Mouse (Mus musculus) liver, embryonic 12.5 days (tissue): ENCODE data around the gene Mturn. TPM values are rescaled to one million over a fixed set of nuclear protein-coding genes. Genes with fewer than 3 reads are reported as not detected.

Experiments
- ATAC-seq: fragments of 200-750 bp; cut with Nextera tagmentation; 2 replicates; pipeline ENCODE4 v1.8.0; 2017; ENCODE audit warnings: moderate number of reproducible peaks, mild to moderate bottlenecking, moderate library complexity
- H3K27ac ChIP-seq: fragments of 300-500 bp; sonication (generic); 2 replicates; pipeline ENCODE4 v1.5.1; 2016; ENCODE audit warnings: mild to moderate bottlenecking
- H3K27me3 ChIP-seq: fragments of 300-500 bp; sonication (generic); replicated peaks from 2 replicates; pipeline ENCODE4 v1.6.1; 2016; ENCODE audit warnings: mild to moderate bottlenecking, moderate library complexity
- H3K36me3 ChIP-seq: fragments of 300-500 bp; sonication (generic); 2 replicates; pipeline ENCODE4 v1.6.1; 2016; ENCODE audit warnings: mild to moderate bottlenecking, moderate library complexity
- H3K4me1 ChIP-seq: fragments of 300-500 bp; sonication (generic); 2 replicates; pipeline ENCODE4 v1.6.1; 2016
- H3K4me2 ChIP-seq: fragments of 300-500 bp; sonication (generic); 2 replicates; pipeline ENCODE4 v1.6.1; 2016; ENCODE audit warnings: mild to moderate bottlenecking, moderate library complexity
- H3K4me3 ChIP-seq: fragments of 300-500 bp; sonication (generic); 2 replicates; pipeline ENCODE4 v1.5.1; 2016; ENCODE audit warnings: mild to moderate bottlenecking, moderate library complexity
- H3K9ac ChIP-seq: fragments of 300-500 bp; sonication (generic); 2 replicates; pipeline ENCODE4 v1.6.1; 2016; ENCODE audit warnings: mild to moderate bottlenecking, moderate library complexity
- H3K9me3 ChIP-seq: fragments of 300-500 bp; sonication (generic); replicated peaks from 2 replicates; pipeline ENCODE4 v1.6.1; 2016; ENCODE audit warnings: mild to moderate bottlenecking, moderate library complexity
- WGBS: fragments of 180-500 bp; shearing (Covaris S2); methylation state at CpG from one replicate; pipeline ENCODE4 v1.1.7; 2016; ENCODE audit not compliant: insufficient replicate concordance; 5-methylcytosine and 5-hydroxymethylcytosine counted together
- polyA plus RNA-seq: library from polyadenylated mRNA; unstranded; fragments of >200 nt; fragmentation: Nextera tagmentation; extraction: Ambion mirVana; gene quantifications from 2 replicates; pipeline ENCODE4 v1.2.1, GENCODE M21; 2016

The Mturn gene
- polyA plus RNA-seq, 1 experiment from 2014 or later: 0.72 TPM

DNA sequence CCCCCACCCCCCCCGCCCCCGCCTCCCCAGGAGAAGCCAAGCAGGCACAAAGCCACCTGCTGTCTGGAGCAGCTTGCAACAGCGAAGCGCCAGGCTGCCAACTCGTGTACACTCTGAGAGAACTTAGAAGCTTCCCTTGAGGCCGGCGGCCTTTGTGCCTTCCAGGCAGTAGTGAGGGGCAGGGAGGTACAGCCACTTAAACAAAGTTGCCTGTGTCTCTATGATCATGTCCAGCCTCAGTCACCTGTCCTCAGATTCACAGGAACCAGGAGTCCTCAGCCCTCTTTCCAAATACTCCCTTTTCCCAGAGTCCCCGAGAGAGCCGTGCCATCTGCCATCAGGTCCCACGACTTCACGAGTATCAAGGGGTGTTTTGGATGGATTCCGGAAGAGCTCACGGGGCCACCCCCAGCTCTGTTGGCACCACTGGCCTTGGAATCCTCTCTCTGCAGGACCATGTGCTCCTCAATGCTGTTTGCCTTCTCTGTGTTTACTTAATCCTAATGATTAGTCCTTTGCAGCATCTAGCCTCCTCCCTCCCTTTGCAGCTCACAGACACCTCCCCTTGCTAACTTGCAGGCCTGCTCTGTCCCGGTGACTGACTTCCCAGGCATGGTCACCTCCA is 38.4 kb downstream of the Mturn start:
- no peak; the same call in 1 of the 2 replicates for ATAC-seq
- WGBS: 37% methylated on average over 14 of the region's 14 CpGs

DNA sequence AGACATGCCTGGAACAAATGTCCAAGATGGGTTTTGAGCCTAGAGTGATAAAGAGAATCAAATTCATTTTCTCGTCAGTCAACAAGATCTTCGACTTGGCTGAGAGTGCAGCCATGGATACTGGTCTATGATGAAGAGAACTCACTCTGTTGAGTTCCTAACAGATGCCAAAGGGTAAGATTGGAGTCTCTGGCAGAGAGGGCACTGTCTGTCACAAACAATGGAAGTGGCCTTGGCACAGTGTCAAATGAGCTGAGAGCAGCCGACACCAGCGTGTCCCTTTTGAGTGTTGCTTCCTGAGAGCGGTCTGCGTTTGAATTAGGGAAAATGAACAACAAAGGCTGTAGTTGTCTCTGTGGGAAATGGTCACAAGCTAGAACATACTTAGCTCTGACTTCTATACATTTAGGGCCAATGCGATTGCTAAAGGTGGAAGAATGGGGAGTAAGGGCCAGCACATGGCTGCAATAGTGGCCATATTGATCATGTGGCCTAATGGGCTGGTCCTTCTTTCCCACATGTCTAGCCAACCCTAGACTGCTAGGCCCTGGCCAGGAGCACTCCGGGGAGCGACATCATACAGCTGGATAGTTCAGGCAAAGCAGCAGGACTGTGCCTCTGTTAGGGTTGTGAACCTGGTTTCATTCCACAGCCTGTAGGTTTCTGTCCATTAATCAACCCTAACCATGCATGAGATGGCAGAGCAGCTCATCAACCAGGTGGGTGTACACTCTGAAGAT is 39.3 kb downstream of the Mturn start:
- 81% methylated on average over 9 of the region's 9 CpGs for WGBS

More for the DNA sequence above, 38.4 kb downstream of the Mturn start:
- H3K4me3 ChIP-seq: no peak overlapping the region
- H3K4me2 ChIP-seq: peak overlapping the region; percentile 24; the same call in 1 of the 2 replicates
- H3K4me1 ChIP-seq: peaks cover 23% of the 10 kb centered on the region
- peak overlapping the region; percentile 43; the same call in 1 of the 2 replicates for H3K27ac ChIP-seq
- H3K27me3 ChIP-seq: no peaks in the 10 kb centered on the region
- no peaks in the 10 kb centered on the region for H3K36me3 ChIP-seq
- no peaks in the 10 kb centered on the region for H3K9me3 ChIP-seq
- no peak overlapping the region for H3K9ac ChIP-seq

DNA sequence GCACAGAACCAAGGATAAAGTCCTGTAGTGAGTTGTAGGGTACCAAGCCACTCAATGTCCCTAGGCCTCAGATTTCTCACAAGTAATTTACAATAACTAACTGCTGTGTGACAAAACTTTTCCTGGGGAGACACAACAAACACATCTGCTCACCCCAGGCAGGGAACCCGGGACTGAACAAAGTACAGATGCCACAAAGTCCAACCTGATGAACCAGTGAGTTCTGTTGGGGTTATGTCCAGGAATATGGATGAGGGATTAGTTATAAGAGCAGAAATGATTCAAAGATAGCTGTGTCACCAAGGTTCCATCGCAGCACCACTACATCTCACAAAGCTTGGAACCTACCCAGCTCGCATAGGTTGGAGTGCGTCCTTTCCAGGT is 39.8 kb downstream of the Mturn start:
- Histone ChIP-seq H3K9me3 (no peaks in the 10 kb centered on the region), H3K4me3 (no peak overlapping the region), H3K27ac (no peak overlapping the region), H3K9ac (no peak overlapping the region), H3K36me3 (no peaks in the 10 kb centered on the region), H3K27me3 (no peaks in the 10 kb centered on the region), H3K4me1 (peaks cover 20% of the 10 kb centered on the region), H3K4me2 (no peak overlapping the region)
- WGBS: 74% methylated on average over 4 of the region's 4 CpGs
- ATAC-seq: no peak

More for the DNA sequence above, 39.3 kb downstream of the Mturn start:
- Histone ChIP-seq H3K9ac (no peak overlapping the region), H3K27ac (no peak overlapping the region), H3K36me3 (no peaks in the 10 kb centered on the region), H3K4me3 (no peak overlapping the region), H3K9me3 (no peaks in the 10 kb centered on the region), H3K27me3 (no peaks in the 10 kb centered on the region), H3K4me1 (peaks cover 21% of the 10 kb centered on the region), H3K4me2 (no peak overlapping the region)
- ATAC-seq: no peak

DNA sequence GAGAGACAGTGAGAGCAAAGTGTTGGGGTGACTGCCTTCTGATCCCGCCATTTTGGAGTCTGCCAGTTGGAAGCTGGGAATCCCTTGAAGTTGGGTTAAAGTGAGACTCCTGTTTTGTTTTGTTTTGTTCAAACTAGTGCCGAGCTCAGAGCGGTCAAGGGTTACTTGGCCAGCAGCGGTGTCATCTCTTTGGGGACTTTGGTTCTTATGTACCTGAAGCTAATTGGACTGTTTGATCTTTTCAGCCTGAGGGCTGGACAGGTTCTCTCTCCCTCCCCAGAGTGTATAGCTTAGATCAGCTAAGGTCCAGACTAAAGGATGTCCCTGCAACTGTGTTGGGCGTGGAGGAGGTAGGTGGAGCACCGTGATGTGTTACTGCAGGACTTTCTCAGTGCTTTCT is 44.9 kb downstream of the Mturn start:
- ATAC-seq: no peak
- Histone ChIP-seq H3K4me1 (no peaks in the 10 kb centered on the region), H3K4me3 (no peak overlapping the region), H3K9me3 (no peaks in the 10 kb centered on the region), H3K27me3 (no peaks in the 10 kb centered on the region), H3K27ac (no peak overlapping the region), H3K36me3 (no peaks in the 10 kb centered on the region), H3K9ac (no peak overlapping the region), H3K4me2 (no peak overlapping the region)
- WGBS: 70% methylated on average over 6 of the region's 6 CpGs

DNA sequence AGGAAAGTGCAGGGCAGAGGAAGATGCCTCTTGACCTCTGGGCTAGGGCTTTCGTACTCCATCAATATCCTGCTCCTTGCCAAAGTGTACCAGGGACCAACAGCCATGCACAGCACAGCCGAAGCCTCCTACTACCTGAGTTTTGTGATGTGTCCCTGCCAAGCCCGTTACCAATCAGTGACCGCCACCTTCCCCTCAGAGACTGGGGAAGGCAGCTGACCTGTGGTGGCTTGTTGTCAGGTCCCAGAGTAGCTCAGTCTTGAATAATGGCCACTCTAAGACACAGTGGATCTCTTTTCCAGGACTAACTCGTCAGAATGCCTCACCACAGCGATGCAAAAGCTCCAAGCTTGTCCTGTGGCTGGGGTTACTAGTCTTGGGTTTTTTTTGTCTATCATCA is 45.4 kb downstream of the Mturn start:
- H3K4me3 ChIP-seq: no peak overlapping the region
- WGBS: 69% methylated on average over 6 of the region's 6 CpGs
- no peak overlapping the region for H3K27ac ChIP-seq
- no peak overlapping the region for H3K9ac ChIP-seq
- no peaks in the 10 kb centered on the region for H3K27me3 ChIP-seq
- H3K4me1 ChIP-seq: no peaks in the 10 kb centered on the region
- H3K4me2 ChIP-seq: no peak overlapping the region
- ATAC-seq: no peak
- H3K9me3 ChIP-seq: no peaks in the 10 kb centered on the region
- no peaks in the 10 kb centered on the region for H3K36me3 ChIP-seq

DNA sequence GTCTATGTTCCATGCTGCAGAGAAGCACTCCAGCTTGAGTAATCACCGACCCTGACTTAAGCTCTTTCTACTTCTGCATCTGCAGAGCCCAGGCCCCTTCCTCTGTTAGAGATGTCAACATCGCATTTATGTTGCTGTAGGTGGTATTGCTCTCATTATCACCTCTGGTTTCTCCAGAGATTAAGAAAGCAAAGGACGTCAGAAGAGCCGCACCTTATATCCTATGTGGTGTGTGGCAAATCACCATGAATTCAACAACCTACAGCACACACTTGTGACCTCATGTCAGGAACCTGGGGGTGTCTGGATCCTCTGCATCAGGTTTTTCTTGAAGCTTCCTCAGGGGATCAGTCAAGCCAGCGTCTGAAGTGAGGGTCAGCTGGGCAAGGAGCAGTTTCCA is 46.0 kb downstream of the Mturn start:
- WGBS: 70% methylated on average over 5 of the region's 5 CpGs
- H3K27ac ChIP-seq: no peak overlapping the region
- no peaks in the 10 kb centered on the region for H3K36me3 ChIP-seq
- H3K27me3 ChIP-seq: no peaks in the 10 kb centered on the region
- H3K4me2 ChIP-seq: no peak overlapping the region
- no peak overlapping the region for H3K4me3 ChIP-seq
- H3K4me1 ChIP-seq: no peaks in the 10 kb centered on the region
- no peak overlapping the region for H3K9ac ChIP-seq
- H3K9me3 ChIP-seq: no peaks in the 10 kb centered on the region
- no peak for ATAC-seq

DNA sequence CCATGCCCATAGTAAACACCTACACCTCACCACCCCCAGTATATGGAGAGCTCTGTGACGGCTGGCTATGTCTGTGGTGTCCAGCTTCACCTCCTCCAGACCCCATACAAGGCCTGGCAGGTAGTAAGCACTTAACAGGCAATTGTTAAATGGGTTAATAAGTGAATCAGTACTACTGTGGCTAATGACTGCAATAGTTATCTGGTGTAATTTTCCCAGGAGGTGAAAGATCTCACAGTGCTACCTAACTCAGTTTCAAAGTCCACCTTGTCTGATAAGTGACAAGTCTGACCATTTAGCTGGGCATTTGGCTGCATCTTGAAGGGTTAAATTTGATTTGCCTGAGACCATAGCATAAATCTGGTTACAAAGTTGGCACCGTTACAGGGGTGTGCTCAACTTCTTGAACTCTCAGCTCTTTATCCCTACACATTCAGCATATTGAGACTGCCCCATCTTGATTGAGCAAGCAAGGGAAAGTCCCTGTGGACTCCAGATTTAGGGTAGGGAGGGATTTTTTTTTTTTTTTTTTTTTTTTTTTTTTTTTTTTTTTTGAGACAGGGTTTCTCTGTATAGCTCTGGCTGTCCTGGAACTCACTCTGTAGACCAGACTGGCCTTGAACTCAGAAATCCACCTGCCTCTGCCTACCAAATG is 48.2 kb downstream of the Mturn start:
- H3K36me3 ChIP-seq: no peaks in the 10 kb centered on the region
- H3K27ac ChIP-seq: no peak overlapping the region
- no peaks in the 10 kb centered on the region for H3K9me3 ChIP-seq
- H3K4me2 ChIP-seq: no peak overlapping the region
- WGBS: 72% methylated on average over 2 of the region's 2 CpGs
- H3K4me3 ChIP-seq: no peak overlapping the region
- H3K9ac ChIP-seq: no peak overlapping the region
- H3K4me1 ChIP-seq: no peaks in the 10 kb centered on the region
- peaks cover 9% of the 10 kb centered on the region; the same call in 1 of the 2 replicates for H3K27me3 ChIP-seq
- no peak for ATAC-seq

DNA sequence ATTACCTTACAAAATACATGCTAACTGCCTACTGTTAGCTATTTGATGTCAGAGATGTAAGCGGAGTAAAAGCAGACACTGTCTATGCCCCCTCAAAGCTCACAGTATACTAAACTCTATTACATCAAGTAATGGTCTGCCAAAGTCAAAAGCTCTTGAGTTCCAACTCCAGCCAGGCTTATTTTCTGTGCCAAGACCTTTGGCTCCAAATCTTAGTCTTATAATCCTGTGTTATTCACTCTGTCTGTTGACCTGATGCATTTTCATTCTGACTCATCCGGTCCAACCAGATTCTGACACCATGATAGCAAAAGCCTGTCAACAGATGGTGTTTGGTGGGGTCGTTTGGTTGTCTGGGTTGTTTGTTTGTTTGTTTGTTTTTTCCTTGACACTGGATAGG is 50.3 kb downstream of the Mturn start:
- Histone ChIP-seq H3K27me3 (peaks cover 9% of the 10 kb centered on the region; the same call in 1 of the 2 replicates), H3K9ac (no peak overlapping the region), H3K4me2 (no peak overlapping the region), H3K4me1 (no peaks in the 10 kb centered on the region), H3K4me3 (no peak overlapping the region), H3K36me3 (no peaks in the 10 kb centered on the region), H3K9me3 (no peaks in the 10 kb centered on the region), H3K27ac (no peak overlapping the region)
- 63% methylated on average over 3 of the region's 3 CpGs for WGBS
- no peak for ATAC-seq

DNA sequence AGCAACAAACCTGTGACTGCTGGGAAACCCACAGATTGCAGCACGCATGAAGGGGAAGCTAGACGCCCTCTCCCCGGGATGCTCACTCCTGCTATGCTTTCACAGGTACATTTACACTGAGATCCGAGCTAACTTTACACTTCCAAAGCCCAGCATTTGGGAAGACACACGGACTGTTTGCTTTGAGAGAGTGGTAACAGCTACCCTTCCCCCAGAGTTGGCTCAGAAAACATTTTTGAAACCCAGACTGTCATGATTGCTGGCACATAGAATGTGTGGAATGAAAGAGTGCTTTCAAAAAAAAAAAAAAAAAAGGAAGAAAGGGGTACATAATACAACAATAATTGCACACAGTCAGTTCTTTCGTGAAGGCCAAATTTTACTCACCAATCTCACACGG is 51.3 kb downstream of the Mturn start:
- WGBS: 54% methylated on average over 7 of the region's 7 CpGs
- H3K36me3 ChIP-seq: no peaks in the 10 kb centered on the region
- H3K4me1 ChIP-seq: no peaks in the 10 kb centered on the region
- no peak for ATAC-seq
- peaks cover 9% of the 10 kb centered on the region; the same call in 1 of the 2 replicates for H3K27me3 ChIP-seq
- H3K4me2 ChIP-seq: no peak overlapping the region
- no peak overlapping the region for H3K27ac ChIP-seq
- H3K9ac ChIP-seq: no peak overlapping the region
- no peak overlapping the region for H3K4me3 ChIP-seq
- H3K9me3 ChIP-seq: no peaks in the 10 kb centered on the region

DNA sequence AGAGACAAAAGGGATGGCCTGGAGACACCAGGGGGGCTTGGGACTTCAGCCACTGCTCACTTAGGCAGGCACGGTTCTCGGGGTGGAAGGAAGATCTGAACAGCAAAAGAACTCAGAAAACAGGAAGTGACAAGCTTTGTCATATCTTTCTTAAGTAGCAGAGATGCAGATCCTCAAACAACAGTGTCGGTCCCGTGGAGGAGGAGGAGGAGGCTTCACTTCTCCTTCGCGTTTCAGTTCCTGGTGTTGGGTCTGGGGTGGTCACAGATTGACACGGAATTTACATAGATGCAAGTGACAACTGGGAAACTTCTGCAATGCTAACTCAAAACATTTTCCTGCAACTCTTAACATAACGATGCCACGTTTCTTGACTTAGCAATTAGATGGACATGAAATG is 54.7 kb downstream of the Mturn start:
- Histone ChIP-seq H3K36me3 (no peaks in the 10 kb centered on the region), H3K27ac (no peak overlapping the region), H3K4me2 (no peak overlapping the region), H3K4me1 (no peaks in the 10 kb centered on the region), H3K4me3 (no peak overlapping the region), H3K27me3 (peaks cover 9% of the 10 kb centered on the region; the same call in 1 of the 2 replicates), H3K9ac (no peak overlapping the region), H3K9me3 (no peaks in the 10 kb centered on the region)
- no peak for ATAC-seq
- WGBS: 27% methylated on average over 9 of the region's 9 CpGs

DNA sequence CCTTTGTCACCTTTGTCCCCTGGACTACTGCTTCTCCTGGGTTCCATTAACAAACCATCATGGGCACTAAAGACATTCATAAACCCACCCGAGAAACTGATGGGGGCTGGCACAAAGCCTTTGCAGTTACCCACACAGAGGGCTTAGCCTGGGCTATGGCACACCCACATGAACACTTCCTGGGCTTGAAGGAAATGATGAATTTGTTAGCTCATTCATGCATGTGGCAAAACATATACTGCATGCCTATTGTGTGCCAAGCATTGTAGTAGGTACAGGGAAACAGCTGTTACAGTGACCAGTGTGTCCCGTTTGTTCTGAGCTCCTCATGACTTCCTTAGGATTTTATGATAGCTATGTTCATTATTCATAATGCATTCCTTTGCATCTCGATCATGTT is 55.8 kb downstream of the Mturn start:
- ATAC-seq: no peak
- Histone ChIP-seq H3K36me3 (no peaks in the 10 kb centered on the region), H3K4me2 (no peak overlapping the region), H3K9me3 (no peaks in the 10 kb centered on the region), H3K4me1 (no peaks in the 10 kb centered on the region), H3K9ac (no peak overlapping the region), H3K27ac (no peak overlapping the region), H3K4me3 (no peak overlapping the region), H3K27me3 (peaks cover 9% of the 10 kb centered on the region; the same call in 1 of the 2 replicates)
- WGBS: 74% methylated on average over 3 of the region's 3 CpGs

DNA sequence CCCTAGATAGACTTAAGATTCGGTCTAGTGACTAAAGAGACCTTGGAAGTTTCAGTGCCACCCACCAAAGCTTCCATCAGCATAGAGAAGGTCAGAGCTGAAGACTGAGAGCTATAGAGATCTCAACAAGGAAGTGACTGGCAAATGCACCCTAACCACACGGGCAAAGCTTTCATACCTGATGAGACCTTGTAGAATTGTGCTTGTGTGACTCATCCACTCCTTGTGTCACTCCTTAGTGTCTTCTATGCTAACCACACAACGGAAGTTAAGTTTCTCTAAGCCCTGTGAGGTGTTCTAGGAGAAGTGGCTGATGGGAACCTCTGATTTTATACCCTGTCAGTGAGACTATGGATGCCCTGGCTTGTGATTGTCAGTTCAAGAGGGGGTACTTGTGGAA is 56.3 kb downstream of the Mturn start:
- no peak for ATAC-seq
- Histone ChIP-seq H3K9me3 (no peaks in the 10 kb centered on the region), H3K4me2 (no peak overlapping the region), H3K4me3 (no peak overlapping the region), H3K9ac (no peak overlapping the region), H3K36me3 (no peaks in the 10 kb centered on the region), H3K27me3 (peaks cover 9% of the 10 kb centered on the region; the same call in 1 of the 2 replicates), H3K27ac (no peak overlapping the region), H3K4me1 (no peaks in the 10 kb centered on the region)
- WGBS: 37% methylated on average over 3 of the region's 3 CpGs
